Mouse (Mus musculus): Measurements from ENCODE around the gene Flrt1. TPM values are rescaled to one million over a fixed set of nuclear protein-coding genes. Genes with fewer than 3 reads are reported as not detected.

Gene Flrt1
- polyA plus RNA-seq, 1 experiment, result 0.51 TPM

GRCm38 (mm10) chr19:7110875-7111274, 5.3 kb upstream of the Flrt1 start:
- no peak for TF ChIP-seq CTCF (IDR thresholded peaks at IDR 0.05; ENCODE audit: low read depth, low read length)
- TF ChIP-seq EP300 (IDR thresholded peaks at IDR 0.05; ENCODE audit: insufficient read depth, low read depth, low read length), result no peak
- no peak for TF ChIP-seq POLR2A (IDR thresholded peaks at IDR 0.05; ENCODE audit: insufficient read depth, low read length)
- no peaks in the 10 kb centered on the region for H3K9me3 ChIP-seq (replicated peaks; ENCODE audit: control insufficient read depth, insufficient read depth, low read length, poor library complexity, severe bottlenecking)
- no peaks in the 10 kb centered on the region for H3K4me1 ChIP-seq (ENCODE audit: control insufficient read depth, insufficient read depth, low read length)
- no peak overlapping the region for H3K4me3 ChIP-seq (ENCODE audit: low read depth, low read length)
- no peaks in the 10 kb centered on the region for H3K27me3 ChIP-seq (ENCODE audit: control insufficient read depth, insufficient read depth, low read length, poor library complexity, severe bottlenecking)
- no peak overlapping the region for H3K27ac ChIP-seq (ENCODE audit: insufficient read depth, low read length)
- no peaks in the 10 kb centered on the region for H3K36me3 ChIP-seq (ENCODE audit: control insufficient read depth, insufficient read depth, low read length, poor library complexity, severe bottlenecking)
- H3K9ac ChIP-seq (ENCODE audit: low read depth, poor library complexity, severe bottlenecking), result no peak overlapping the region

GRCm38 (mm10) chr19:7110097-7110496, 4.6 kb upstream of the Flrt1 start:
- Histone ChIP-seq H3K9ac (ENCODE audit: low read depth, poor library complexity, severe bottlenecking) (no peak overlapping the region), H3K27me3 (ENCODE audit: control insufficient read depth, insufficient read depth, low read length, poor library complexity, severe bottlenecking) (no peaks in the 10 kb centered on the region), H3K36me3 (ENCODE audit: control insufficient read depth, insufficient read depth, low read length, poor library complexity, severe bottlenecking) (no peaks in the 10 kb centered on the region), H3K4me3 (ENCODE audit: low read depth, low read length) (no peak overlapping the region), H3K4me1 (ENCODE audit: control insufficient read depth, insufficient read depth, low read length) (no peaks in the 10 kb centered on the region), H3K27ac (ENCODE audit: insufficient read depth, low read length) (no peak overlapping the region), H3K9me3 (replicated peaks; ENCODE audit: control insufficient read depth, insufficient read depth, low read length, poor library complexity, severe bottlenecking) (no peaks in the 10 kb centered on the region)
- no peak for TF ChIP-seq CTCF (IDR thresholded peaks at IDR 0.05; ENCODE audit: low read depth, low read length)
- no peak for TF ChIP-seq POLR2A (IDR thresholded peaks at IDR 0.05; ENCODE audit: insufficient read depth, low read length)
- no peak for TF ChIP-seq EP300 (IDR thresholded peaks at IDR 0.05; ENCODE audit: insufficient read depth, low read depth, low read length)

GRCm38 (mm10) chr19:7108114-7108905, 2.8 kb upstream of the Flrt1 start:
- H3K9ac ChIP-seq (ENCODE audit: low read depth, poor library complexity, severe bottlenecking), result no peak overlapping the region
- H3K9me3 ChIP-seq (replicated peaks; ENCODE audit: control insufficient read depth, insufficient read depth, low read length, poor library complexity, severe bottlenecking), result no peaks in the 10 kb centered on the region
- H3K27me3 ChIP-seq (ENCODE audit: control insufficient read depth, insufficient read depth, low read length, poor library complexity, severe bottlenecking), result no peaks in the 10 kb centered on the region
- H3K4me1 ChIP-seq (ENCODE audit: control insufficient read depth, insufficient read depth, low read length), result no peaks in the 10 kb centered on the region
- no peak overlapping the region for H3K4me3 ChIP-seq (ENCODE audit: low read depth, low read length)
- TF ChIP-seq POLR2A (IDR thresholded peaks at IDR 0.05; ENCODE audit: insufficient read depth, low read length) (no peak), CTCF (IDR thresholded peaks at IDR 0.05; ENCODE audit: low read depth, low read length) (peak; percentile 61)
- H3K27ac ChIP-seq (ENCODE audit: insufficient read depth, low read length), result no peak overlapping the region
- H3K36me3 ChIP-seq (ENCODE audit: control insufficient read depth, insufficient read depth, low read length, poor library complexity, severe bottlenecking), result no peaks in the 10 kb centered on the region

- Histone ChIP-seq H3K27me3 (ENCODE audit: control insufficient read depth, insufficient read depth, low read length, poor library complexity, severe bottlenecking) (no peaks in the 10 kb centered on the region), H3K9ac (ENCODE audit: low read depth, poor library complexity, severe bottlenecking) (no peak overlapping the region), H3K9me3 (replicated peaks; ENCODE audit: control insufficient read depth, insufficient read depth, low read length, poor library complexity, severe bottlenecking) (no peaks in the 10 kb centered on the region), H3K36me3 (ENCODE audit: control insufficient read depth, insufficient read depth, low read length, poor library complexity, severe bottlenecking) (no peaks in the 10 kb centered on the region), H3K27ac (ENCODE audit: insufficient read depth, low read length) (no peak overlapping the region), H3K4me1 (ENCODE audit: control insufficient read depth, insufficient read depth, low read length) (no peaks in the 10 kb centered on the region), H3K4me3 (ENCODE audit: low read depth, low read length) (no peak overlapping the region)
- TF ChIP-seq EP300 (IDR thresholded peaks at IDR 0.05; ENCODE audit: insufficient read depth, low read depth, low read length), result no peak
- no peak for TF ChIP-seq CTCF (IDR thresholded peaks at IDR 0.05; ENCODE audit: low read depth, low read length)
- TF ChIP-seq POLR2A (IDR thresholded peaks at IDR 0.05; ENCODE audit: insufficient read depth, low read length), result no peak
Measured at GRCm38 (mm10) chr19:7107174-7107573, 1.6 kb upstream of the Flrt1 start.

DNA sequence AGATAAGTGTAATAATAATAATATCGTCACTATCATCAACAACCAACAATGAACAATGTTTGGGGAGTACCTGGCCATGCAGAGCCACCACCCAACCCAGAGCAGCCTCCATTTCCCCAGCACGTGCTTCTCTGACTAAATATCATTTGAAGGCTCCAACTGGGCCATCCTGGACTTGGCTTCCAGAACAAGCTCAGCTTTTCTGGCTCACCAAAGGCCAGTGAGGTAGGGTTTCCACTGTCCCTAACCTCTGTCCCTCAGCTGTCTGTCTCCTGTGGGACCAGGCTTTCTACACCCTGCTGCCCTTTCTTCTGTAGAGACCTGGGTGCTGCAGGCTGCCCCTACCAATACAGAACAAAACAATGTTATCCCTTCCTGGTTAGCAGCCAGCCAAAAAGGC, 1.0 kb upstream of the Flrt1 start:
- Histone ChIP-seq H3K9ac (ENCODE audit: low read depth, poor library complexity, severe bottlenecking) (no peak overlapping the region), H3K36me3 (ENCODE audit: control insufficient read depth, insufficient read depth, low read length, poor library complexity, severe bottlenecking) (no peaks in the 10 kb centered on the region), H3K4me1 (ENCODE audit: control insufficient read depth, insufficient read depth, low read length) (no peaks in the 10 kb centered on the region), H3K9me3 (replicated peaks; ENCODE audit: control insufficient read depth, insufficient read depth, low read length, poor library complexity, severe bottlenecking) (no peaks in the 10 kb centered on the region), H3K27me3 (ENCODE audit: control insufficient read depth, insufficient read depth, low read length, poor library complexity, severe bottlenecking) (no peaks in the 10 kb centered on the region), H3K27ac (ENCODE audit: insufficient read depth, low read length) (no peak overlapping the region), H3K4me3 (ENCODE audit: low read depth, low read length) (no peak overlapping the region)
- TF ChIP-seq EP300 (IDR thresholded peaks at IDR 0.05; ENCODE audit: insufficient read depth, low read depth, low read length) (no peak), CTCF (IDR thresholded peaks at IDR 0.05; ENCODE audit: low read depth, low read length) (no peak), POLR2A (IDR thresholded peaks at IDR 0.05; ENCODE audit: insufficient read depth, low read length) (no peak)

- no peaks in the 10 kb centered on the region for H3K9me3 ChIP-seq (replicated peaks; ENCODE audit: control insufficient read depth, insufficient read depth, low read length, poor library complexity, severe bottlenecking)
- H3K27ac ChIP-seq (ENCODE audit: insufficient read depth, low read length), result no peak overlapping the region
- H3K4me1 ChIP-seq (ENCODE audit: control insufficient read depth, insufficient read depth, low read length), result no peaks in the 10 kb centered on the region
- no peaks in the 10 kb centered on the region for H3K27me3 ChIP-seq (ENCODE audit: control insufficient read depth, insufficient read depth, low read length, poor library complexity, severe bottlenecking)
- H3K9ac ChIP-seq (ENCODE audit: low read depth, poor library complexity, severe bottlenecking), result peak overlapping the region; percentile 36
- TF ChIP-seq POLR2A (IDR thresholded peaks at IDR 0.05; ENCODE audit: insufficient read depth, low read length), result peak; percentile 18
- TF ChIP-seq CTCF (IDR thresholded peaks at IDR 0.05; ENCODE audit: low read depth, low read length), result peak; percentile 47
- TF ChIP-seq EP300 (IDR thresholded peaks at IDR 0.05; ENCODE audit: insufficient read depth, low read depth, low read length), result no peak
- H3K4me3 ChIP-seq (ENCODE audit: low read depth, low read length), result peak overlapping the region; percentile 56
- H3K36me3 ChIP-seq (ENCODE audit: control insufficient read depth, insufficient read depth, low read length, poor library complexity, severe bottlenecking), result no peaks in the 10 kb centered on the region
Measured at GRCm38 (mm10) chr19:7103993-7104401, 1.5 kb downstream of the Flrt1 start.

Measured in ES-Bruce4 (cell line).